ENCODE assay signal across 12 mouse cellular contexts in genomic region chr4:46042505-46042850, GRCm38 (mm10). TPM values are rescaled to one million over a fixed set of nuclear protein-coding genes. Genes with fewer than 3 reads are reported as not detected.
DNase-seq lines count a peak whose midpoint lies in the region; ATAC-seq and TF ChIP-seq lines count a peak whose summit lies in the region.
"Had no signal": no experiment of that assay in that cellular context is flagged by ENCODE, and none has a peak within 500 bp of the region (broad histone marks: within the 10 kb centered on the region; RNA-seq: fewer than 3 reads in every experiment).

No protein-coding gene starts in this region.

- no peak overlapping the region for H3K9ac ChIP-seq in forebrain, embryonic 11.5 days (ENCODE audit: low read length)
- H3K9ac ChIP-seq in forebrain, embryonic 12.5 days = no peak overlapping the region
- H3K9ac ChIP-seq in hindbrain, embryonic 14.5 days = no peak overlapping the region
- H3K9ac ChIP-seq in liver, embryonic 11.5 days (ENCODE audit: low read depth, low read length) = peak overlapping the region; percentile 75

- no peak overlapping the region for H3K27ac ChIP-seq in forebrain, embryonic 11.5 days (ENCODE audit: low read depth, low read length)
- no peak overlapping the region for H3K27ac ChIP-seq in forebrain, embryonic 12.5 days
- H3K27ac ChIP-seq in hindbrain, embryonic 10.5 days = peak overlapping the region; percentile 53
- H3K27ac ChIP-seq in hindbrain, embryonic 14.5 days = no peak overlapping the region
- peak overlapping the region; percentile 97 for H3K27ac ChIP-seq in liver, embryonic 11.5 days (ENCODE audit: low read depth, low read length)
- H3K27ac ChIP-seq: kidney, postnatal 0 days had no signal

- H3K4me3 ChIP-seq in forebrain, embryonic 11.5 days (ENCODE audit: low read depth, low read length) = no peak overlapping the region
- H3K4me3 ChIP-seq in forebrain, embryonic 12.5 days (replicated peaks) = no peak overlapping the region
- no peak overlapping the region for H3K4me3 ChIP-seq in hindbrain, embryonic 10.5 days
- H3K4me3 ChIP-seq in hindbrain, embryonic 14.5 days (replicated peaks; ENCODE audit: low read length) = no peak overlapping the region
- peak overlapping the region; percentile 54; the same call in 1 of the 2 replicates for H3K4me3 ChIP-seq in G1E (ENCODE audit: low read depth, low read length)
- H3K4me3 ChIP-seq in liver, embryonic 11.5 days (ENCODE audit: low read depth, low read length) = peak overlapping the region; percentile 89

- H3K36me3 ChIP-seq in forebrain, embryonic 11.5 days (ENCODE audit: control insufficient read depth, insufficient read depth, low read length) = no peaks in the 10 kb centered on the region
- no peaks in the 10 kb centered on the region for H3K36me3 ChIP-seq in forebrain, embryonic 12.5 days (replicated peaks)
- no peaks in the 10 kb centered on the region for H3K36me3 ChIP-seq in hindbrain, embryonic 10.5 days
- no peaks in the 10 kb centered on the region for H3K36me3 ChIP-seq in hindbrain, embryonic 14.5 days (replicated peaks; ENCODE audit: control insufficient read depth, insufficient read depth)
- H3K36me3 ChIP-seq in G1E (replicated peaks) = no peaks in the 10 kb centered on the region
- no peaks in the 10 kb centered on the region for H3K36me3 ChIP-seq in liver, embryonic 11.5 days (ENCODE audit: control insufficient read depth, insufficient read depth, low read length)

- TF ChIP-seq CTCF in G1E (IDR thresholded peaks at IDR 0.05; ENCODE audit: low read depth, low read length) = no peak

- peaks cover 34% of the 10 kb centered on the region for H3K27me3 ChIP-seq in forebrain, embryonic 11.5 days (ENCODE audit: control insufficient read depth, insufficient read depth, low read length)
- peaks cover 41% of the 10 kb centered on the region for H3K27me3 ChIP-seq in forebrain, embryonic 12.5 days
- H3K27me3 ChIP-seq in hindbrain, embryonic 10.5 days (ENCODE audit: insufficient read depth, poor library complexity, severe bottlenecking) = peaks cover 48% of the 10 kb centered on the region
- H3K27me3 ChIP-seq in hindbrain, embryonic 14.5 days (ENCODE audit: control insufficient read depth, insufficient read depth, low read length) = peaks cover 35% of the 10 kb centered on the region
- H3K27me3 ChIP-seq in G1E (ENCODE audit: insufficient read depth, low read length) = peaks cover 28% of the 10 kb centered on the region
- H3K27me3 ChIP-seq in liver, embryonic 11.5 days (replicated peaks; ENCODE audit: control insufficient read depth, insufficient read depth, low read length) = peaks cover 26% of the 10 kb centered on the region

- H3K4me2 ChIP-seq in forebrain, embryonic 11.5 days (ENCODE audit: low read depth, low read length, severe bottlenecking) = 0 out of 2 replicates have a peak overlapping the region, but pooled peaks have one; percentile 8
- H3K4me2 ChIP-seq in forebrain, embryonic 12.5 days = no peak overlapping the region
- H3K4me2 ChIP-seq in hindbrain, embryonic 14.5 days (replicated peaks) = no peak overlapping the region
- peak overlapping the region; percentile 93 for H3K4me2 ChIP-seq in liver, embryonic 11.5 days

- H3K4me1 ChIP-seq in forebrain, embryonic 11.5 days (replicated peaks; ENCODE audit: control insufficient read depth, insufficient read depth, low read length) = peaks cover 14% of the 10 kb centered on the region
- H3K4me1 ChIP-seq in forebrain, embryonic 12.5 days = peaks cover 33% of the 10 kb centered on the region
- peaks cover 43% of the 10 kb centered on the region for H3K4me1 ChIP-seq in hindbrain, embryonic 10.5 days (replicated peaks)
- peaks cover 12% of the 10 kb centered on the region; the same call in 1 of the 2 replicates for H3K4me1 ChIP-seq in hindbrain, embryonic 14.5 days (replicated peaks; ENCODE audit: control insufficient read depth, insufficient read depth, low read length)
- H3K4me1 ChIP-seq in G1E (ENCODE audit: insufficient read depth, low read depth, low read length) = peaks cover 52% of the 10 kb centered on the region
- H3K4me1 ChIP-seq in liver, embryonic 11.5 days (replicated peaks; ENCODE audit: control insufficient read depth, insufficient read depth, low read length) = peaks cover 29% of the 10 kb centered on the region

- no peaks in the 10 kb centered on the region for H3K9me3 ChIP-seq in forebrain, embryonic 11.5 days (ENCODE audit: control insufficient read depth, low read length)
- no peaks in the 10 kb centered on the region for H3K9me3 ChIP-seq in forebrain, embryonic 12.5 days
- H3K9me3 ChIP-seq in hindbrain, embryonic 10.5 days = no peaks in the 10 kb centered on the region
- H3K9me3 ChIP-seq in hindbrain, embryonic 14.5 days (ENCODE audit: control insufficient read depth, low read length) = no peaks in the 10 kb centered on the region
- no peaks in the 10 kb centered on the region for H3K9me3 ChIP-seq in G1E (replicated peaks)
- no peaks in the 10 kb centered on the region for H3K9me3 ChIP-seq in liver, embryonic 11.5 days (ENCODE audit: control insufficient read depth, low read length)

- WGBS in forebrain, embryonic 11.5 days = 37% methylated on average over 5 of the region's 5 CpGs
- WGBS in forebrain, embryonic 12.5 days = 39% methylated on average over 5 of the region's 5 CpGs
- WGBS in hindbrain, embryonic 10.5 days = 51% methylated on average over 5 of the region's 5 CpGs
- WGBS in hindbrain, embryonic 14.5 days = 48% methylated on average over 5 of the region's 5 CpGs
- 28% methylated on average over 5 of the region's 5 CpGs for WGBS in liver, embryonic 11.5 days

- DNase-seq in forebrain, embryonic 11.5 days (ENCODE audit: low spot score) = no peak
- no peak for DNase-seq in hindbrain, embryonic 10.5 days (ENCODE audit: low spot score)
- DNase-seq in hindbrain, embryonic 14.5 days (ENCODE audit: low spot score) = no peak
- peak; percentile 11 for DNase-seq in G1E (ENCODE audit: low spot score)
- peak; percentile 61 for DNase-seq in liver, embryonic 11.5 days (ENCODE audit: low spot score)
- no peak for DNase-seq in left cerebral cortex, adult 9 months (ENCODE audit: low spot score in 2 of 2)
- DNase-seq: adrenal gland, postnatal 10 days; cerebellum, postnatal 14 days; lung, postnatal 10 days had no signal

- no peak for ATAC-seq in forebrain, embryonic 11.5 days (replicated peaks; ENCODE audit: low FRiP score)
- ATAC-seq in forebrain, embryonic 12.5 days (ENCODE audit: low FRiP score) = no peak
- no peak for ATAC-seq in hindbrain, embryonic 14.5 days (ENCODE audit: low FRiP score)
- ATAC-seq in G1E (ENCODE audit: extremely low read depth, insufficient number of reproducible peaks, low FRiP score, poor library complexity, severe bottlenecking) = 0 out of 2 replicates have a peak, but pooled peaks have one; percentile 24
- ATAC-seq in liver, embryonic 11.5 days (replicated peaks; ENCODE audit: low FRiP score) = peak; percentile 72
- no peak for ATAC-seq in erythroid progenitor cell, adult 5-6 weeks (replicated peaks; ENCODE audit: low FRiP score, poor library complexity, severe bottlenecking)

RNA-seq across cellular contexts. Expression of gene Tmod1, which starts 3.7 kb away (rescaled TPM):
- polyA plus RNA-seq in forebrain, embryonic 11.5 days (2014; fragmentation: Nextera tagmentation; extraction: Ambion mirVana) = 2.6 and 2.8 TPM in 2 replicates
- polyA plus RNA-seq in forebrain, embryonic 12.5 days (2016; fragmentation: Nextera tagmentation; extraction: Ambion mirVana) = 0.67 and 1.1 TPM in 2 replicates
- polyA plus RNA-seq in hindbrain, embryonic 10.5 days (2016; fragmentation: Nextera tagmentation; extraction: Ambion mirVana) = 2.9 and 3.4 TPM in 2 replicates
- polyA plus RNA-seq in hindbrain, embryonic 14.5 days (2014; fragmentation: Nextera tagmentation; extraction: Ambion mirVana) = 1.9 TPM in 2 replicates
- total RNA-seq in G1E (2014; fragmentation: Nextera tagmentation) = 6.9 and 14.6 TPM in 2 replicates
- total RNA-seq in G1E (2017) = 0.99 and 1.1 TPM in 2 replicates
- 0.64 and 0.65 TPM in 2 replicates for polyA plus RNA-seq in G1E (2012)
- 27.1 and 28.6 TPM in 2 replicates for polyA plus RNA-seq in liver, embryonic 11.5 days (2014; fragmentation: Nextera tagmentation; extraction: Ambion mirVana)
- 258 and 260 TPM in 2 replicates for total RNA-seq in erythroid progenitor cell, adult 5-6 weeks (2015; ENCODE audit: low replicate concordance)
- total RNA-seq in erythroid progenitor cell, adult 5-6 weeks (2017; ENCODE audit: low replicate concordance) = 189 and 234 TPM in 2 replicates

Comparison
In these comparisons a context has a peak if more than half of its experiments do, and no peak if none do; other contexts are left out.
1. H3K27ac ChIP-seq: peak in hindbrain, embryonic 10.5 days (single experiment) and liver, embryonic 11.5 days (single experiment); none in forebrain, embryonic 11.5 days (single experiment), forebrain, embryonic 12.5 days (single experiment) and hindbrain, embryonic 14.5 days (single experiment).
2. H3K4me2 ChIP-seq: peak in forebrain, embryonic 11.5 days (single experiment) and liver, embryonic 11.5 days (single experiment); none in forebrain, embryonic 12.5 days (single experiment) and hindbrain, embryonic 14.5 days (single experiment).
3. ATAC-seq: peak in G1E (single experiment) and liver, embryonic 11.5 days (single experiment); none in forebrain, embryonic 11.5 days (single experiment), forebrain, embryonic 12.5 days (single experiment), hindbrain, embryonic 14.5 days (single experiment) and erythroid progenitor cell, adult 5-6 weeks (single experiment).
4. DNase-seq: peak in G1E (single experiment) and liver, embryonic 11.5 days (single experiment); none in forebrain, embryonic 11.5 days (single experiment), hindbrain, embryonic 10.5 days (single experiment), hindbrain, embryonic 14.5 days (single experiment) and left cerebral cortex, adult 9 months (0 of 2).
5. H3K4me3 ChIP-seq: peak in G1E (single experiment) and liver, embryonic 11.5 days (single experiment); none in forebrain, embryonic 11.5 days (single experiment), forebrain, embryonic 12.5 days (single experiment), hindbrain, embryonic 10.5 days (single experiment) and hindbrain, embryonic 14.5 days (single experiment).